Mouse (Mus musculus): ENCODE measurements around the gene Gpr39. TPM values are rescaled to one million over a fixed set of nuclear protein-coding genes. Genes with fewer than 3 reads are reported as not detected.
A peak's percentile ranks its signal among the peaks of the same experiment; 100 is the strongest.

The Gpr39 gene
- polyA plus RNA-seq, 1 experiment from 2014 or later = not detected

DNA sequence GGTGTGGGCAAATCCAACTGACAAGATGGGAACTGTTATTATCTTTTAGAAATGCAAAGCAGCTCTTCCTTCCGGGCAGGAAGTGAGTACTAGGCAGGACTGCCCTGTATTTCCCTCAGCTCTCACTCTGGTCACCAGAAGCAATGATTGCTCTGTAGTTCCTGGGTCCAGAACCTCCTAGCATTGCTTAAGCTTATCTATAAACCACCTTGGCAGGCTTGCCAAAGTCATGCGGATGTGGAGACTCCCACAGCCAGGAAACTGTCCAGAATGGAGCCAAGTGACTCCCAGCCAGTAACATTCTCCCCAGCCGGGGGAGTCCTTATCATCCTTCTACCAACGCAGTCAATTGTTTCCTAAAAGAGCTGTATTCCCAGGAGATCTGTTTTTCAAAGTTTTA is 13.7 kb upstream of the Gpr39 start:
- Histone ChIP-seq H3K9ac (no peak overlapping the region), H3K4me3 (no peak overlapping the region), H3K36me3 (replicated peaks) (no peaks in the 10 kb centered on the region), H3K27me3 (replicated peaks) (no peaks in the 10 kb centered on the region), H3K4me1 (no peaks in the 10 kb centered on the region), H3K9me3 (no peaks in the 10 kb centered on the region), H3K27ac (no peak overlapping the region), H3K4me2 (no peak overlapping the region)
- 73% methylated on average over 4 of the region's 4 CpGs for WGBS
- no peak for ATAC-seq (replicated peaks)

DNA sequence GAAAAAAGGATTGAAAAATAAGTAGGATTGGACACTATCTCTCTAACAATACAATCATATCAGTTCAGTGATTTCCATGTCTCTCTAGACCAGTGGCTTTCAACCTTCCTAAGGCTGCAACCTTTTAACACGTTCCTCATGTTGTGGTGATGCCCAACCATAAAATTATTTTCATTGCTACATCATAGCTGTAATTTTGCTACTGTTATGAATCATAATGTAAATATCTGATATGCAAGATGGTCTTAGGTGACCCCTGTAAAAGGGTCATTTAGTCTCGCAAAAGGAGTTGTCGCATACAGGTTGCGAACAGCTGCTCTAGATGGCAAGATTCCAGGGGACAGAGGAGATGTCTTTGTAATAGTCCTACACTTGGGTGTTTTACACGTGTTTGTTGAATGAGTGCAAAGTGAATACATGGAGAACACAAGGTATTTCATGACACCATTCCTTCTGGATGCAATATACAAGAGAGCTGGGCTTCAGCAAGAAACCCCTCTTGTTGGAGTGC is 11.6 kb upstream of the Gpr39 start:
- 79% methylated on average over 5 of the region's 5 CpGs for WGBS
- Histone ChIP-seq H3K4me1 (no peaks in the 10 kb centered on the region), H3K36me3 (replicated peaks) (no peaks in the 10 kb centered on the region), H3K4me2 (no peak overlapping the region), H3K27ac (no peak overlapping the region), H3K27me3 (replicated peaks) (no peaks in the 10 kb centered on the region), H3K9me3 (no peaks in the 10 kb centered on the region), H3K4me3 (no peak overlapping the region), H3K9ac (no peak overlapping the region)
- no peak for ATAC-seq (replicated peaks)

DNA sequence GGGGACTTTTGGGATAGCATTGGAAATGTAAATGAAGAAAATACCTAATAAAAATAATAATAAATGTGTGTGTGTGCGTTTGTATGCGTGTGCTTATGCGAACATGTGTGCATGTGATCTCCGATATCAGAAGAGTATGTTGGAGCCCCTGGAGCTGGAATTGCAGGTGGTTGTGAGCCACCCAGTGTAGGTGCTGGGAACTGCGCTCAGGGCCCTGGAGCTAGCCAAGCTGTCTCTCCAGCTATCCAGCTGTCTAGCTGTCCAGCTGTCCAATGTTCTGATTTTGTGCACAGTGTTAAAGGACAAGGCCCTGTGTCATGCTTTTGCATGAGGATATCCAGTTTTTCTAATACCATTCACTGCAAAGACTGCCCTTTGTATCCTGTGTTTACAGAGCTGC is 7.8 kb upstream of the Gpr39 start:
- H3K9me3 ChIP-seq = no peaks in the 10 kb centered on the region
- 80% methylated on average over 5 of the region's 5 CpGs for WGBS
- no peak for ATAC-seq (replicated peaks)
- H3K36me3 ChIP-seq (replicated peaks) = no peaks in the 10 kb centered on the region
- H3K4me1 ChIP-seq = no peaks in the 10 kb centered on the region
- no peak overlapping the region for H3K9ac ChIP-seq
- H3K4me2 ChIP-seq = no peak overlapping the region
- H3K27ac ChIP-seq = no peak overlapping the region
- H3K4me3 ChIP-seq = no peak overlapping the region
- no peaks in the 10 kb centered on the region for H3K27me3 ChIP-seq (replicated peaks)

DNA sequence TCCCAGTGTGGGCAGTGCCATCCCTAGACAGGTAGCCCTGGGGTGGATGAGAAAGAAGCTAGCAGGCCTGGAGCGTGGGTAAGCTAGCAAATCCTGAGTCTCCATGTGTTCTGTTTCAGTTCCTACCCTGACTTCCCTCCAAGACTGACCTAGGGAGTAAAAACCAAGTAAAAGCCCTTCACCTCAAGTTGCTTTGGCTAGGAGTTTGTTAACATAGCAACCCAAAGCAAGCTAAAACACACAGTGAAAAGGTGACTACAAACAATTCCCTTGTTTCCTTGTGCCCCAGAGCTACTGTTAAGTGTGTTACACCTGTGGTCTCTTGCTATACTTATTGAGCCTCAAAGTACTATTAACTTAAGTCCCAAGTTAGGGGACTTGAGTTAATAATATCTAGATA is 1.6 kb upstream of the Gpr39 start:
- Histone ChIP-seq H3K4me2 (no peak overlapping the region), H3K9ac (no peak overlapping the region), H3K4me3 (no peak overlapping the region), H3K9me3 (no peaks in the 10 kb centered on the region), H3K4me1 (no peaks in the 10 kb centered on the region), H3K36me3 (replicated peaks) (no peaks in the 10 kb centered on the region), H3K27ac (no peak overlapping the region), H3K27me3 (replicated peaks) (no peaks in the 10 kb centered on the region)
- no peak for ATAC-seq (replicated peaks)
- WGBS = 88% methylated on average over 1 of the region's 1 CpGs

DNA sequence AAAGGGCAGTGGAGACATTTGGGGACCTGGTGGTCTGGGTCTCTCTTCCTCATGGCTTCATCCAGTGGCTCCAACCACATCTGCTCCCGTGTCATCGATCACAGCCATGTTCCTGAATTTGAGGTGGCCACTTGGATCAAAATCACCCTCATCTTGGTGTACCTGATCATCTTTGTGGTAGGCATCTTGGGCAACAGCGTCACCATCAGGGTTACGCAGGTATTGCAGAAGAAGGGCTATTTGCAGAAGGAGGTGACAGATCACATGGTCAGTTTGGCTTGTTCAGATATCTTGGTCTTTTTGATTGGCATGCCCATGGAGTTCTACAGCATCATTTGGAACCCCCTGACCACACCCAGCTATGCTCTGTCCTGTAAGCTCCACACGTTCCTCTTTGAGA is 491 bp downstream of the Gpr39 start:
- H3K4me2 ChIP-seq = no peak overlapping the region
- no peak overlapping the region for H3K9ac ChIP-seq
- H3K36me3 ChIP-seq (replicated peaks) = no peaks in the 10 kb centered on the region
- H3K27ac ChIP-seq = no peak overlapping the region
- no peak overlapping the region for H3K4me3 ChIP-seq
- no peaks in the 10 kb centered on the region for H3K9me3 ChIP-seq
- ATAC-seq (replicated peaks) = no peak
- H3K4me1 ChIP-seq = no peaks in the 10 kb centered on the region
- H3K27me3 ChIP-seq (replicated peaks) = no peaks in the 10 kb centered on the region
- WGBS = 90% methylated on average over 5 of the region's 5 CpGs

DNA sequence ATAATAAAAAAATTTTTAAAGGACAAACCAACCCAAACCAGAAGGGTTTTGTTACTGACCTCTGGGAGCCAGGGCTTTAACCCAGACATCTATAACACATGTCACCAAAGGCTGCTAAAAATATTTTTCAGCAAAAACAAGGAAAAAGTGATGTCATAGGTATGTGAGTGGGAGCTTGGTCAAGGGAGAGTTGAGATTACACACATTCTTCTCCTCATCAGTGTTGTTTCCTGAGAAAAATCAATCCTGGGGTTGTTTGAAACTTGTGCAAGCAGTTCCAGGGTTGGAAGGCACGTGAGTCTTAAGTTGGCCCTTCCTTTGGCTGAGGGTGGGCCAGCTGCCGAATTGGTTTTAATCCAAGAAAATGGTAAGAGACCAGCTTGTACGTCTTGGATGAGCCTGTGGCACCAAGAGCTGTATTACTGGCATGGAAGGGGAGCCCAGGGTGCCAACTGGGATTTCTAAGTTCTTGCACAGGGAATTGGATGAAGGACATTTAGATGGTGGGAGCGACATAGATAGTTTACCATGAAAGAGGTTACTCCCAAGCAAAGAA is 2.8 kb downstream of the Gpr39 start:
- no peak for ATAC-seq (replicated peaks)
- H3K9me3 ChIP-seq = no peaks in the 10 kb centered on the region
- no peak overlapping the region for H3K4me2 ChIP-seq
- no peak overlapping the region for H3K9ac ChIP-seq
- no peaks in the 10 kb centered on the region for H3K4me1 ChIP-seq
- WGBS = 88% methylated on average over 4 of the region's 4 CpGs
- no peaks in the 10 kb centered on the region for H3K36me3 ChIP-seq (replicated peaks)
- no peaks in the 10 kb centered on the region for H3K27me3 ChIP-seq (replicated peaks)
- no peak overlapping the region for H3K27ac ChIP-seq
- H3K4me3 ChIP-seq = no peak overlapping the region

DNA sequence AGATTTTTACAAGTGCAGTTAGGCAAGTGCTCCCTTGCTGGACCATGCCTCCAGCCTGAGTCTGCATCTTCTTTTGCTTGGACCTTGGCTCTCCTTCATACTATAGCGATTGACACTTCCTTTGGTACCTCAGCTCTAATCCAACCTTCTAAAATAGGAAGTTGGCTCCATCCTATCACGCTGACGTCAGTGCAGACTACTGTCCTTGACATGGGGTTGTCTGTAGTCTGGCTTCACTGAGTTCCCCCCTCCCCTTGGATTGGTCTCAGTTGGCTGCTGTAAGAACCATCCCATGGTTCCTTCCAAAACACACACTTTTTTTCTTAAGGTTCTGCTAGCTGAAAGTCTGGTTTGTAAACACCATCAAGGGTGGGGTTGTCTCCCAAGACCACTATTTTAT is 7.6 kb downstream of the Gpr39 start:
- ATAC-seq (replicated peaks) = no peak
- H3K9ac ChIP-seq = no peak overlapping the region
- H3K4me1 ChIP-seq = no peaks in the 10 kb centered on the region
- no peaks in the 10 kb centered on the region for H3K27me3 ChIP-seq (replicated peaks)
- 92% methylated on average over 3 of the region's 3 CpGs for WGBS
- H3K9me3 ChIP-seq = no peaks in the 10 kb centered on the region
- H3K4me2 ChIP-seq = no peak overlapping the region
- H3K36me3 ChIP-seq (replicated peaks) = no peaks in the 10 kb centered on the region
- no peak overlapping the region for H3K4me3 ChIP-seq
- H3K27ac ChIP-seq = no peak overlapping the region

DNA sequence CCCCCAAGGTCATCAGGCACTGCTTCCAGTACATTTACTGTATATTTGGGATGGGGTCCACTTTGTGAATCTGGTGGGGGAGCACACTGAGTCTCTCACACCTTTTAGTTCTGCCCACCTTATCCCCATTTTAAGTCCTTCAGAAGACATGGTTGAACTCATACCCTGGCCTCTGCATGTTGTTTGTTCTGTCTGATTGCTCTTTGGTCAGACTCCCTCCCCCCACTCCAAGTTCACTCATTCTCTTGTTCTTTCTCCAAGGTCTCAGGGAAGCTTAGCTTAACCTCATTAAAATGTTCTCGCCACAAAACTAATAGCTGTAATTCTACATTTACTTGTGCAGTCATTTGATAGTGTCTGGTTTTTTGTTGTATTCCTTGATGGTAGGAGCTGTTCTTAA is 8.5 kb downstream of the Gpr39 start:
- Histone ChIP-seq H3K36me3 (replicated peaks) (no peaks in the 10 kb centered on the region), H3K4me2 (no peak overlapping the region), H3K27ac (no peak overlapping the region), H3K9ac (no peak overlapping the region), H3K9me3 (no peaks in the 10 kb centered on the region), H3K27me3 (replicated peaks) (no peaks in the 10 kb centered on the region), H3K4me1 (no peaks in the 10 kb centered on the region), H3K4me3 (no peak overlapping the region)
- ATAC-seq (replicated peaks) = no peak
- WGBS = 69% methylated on average over 1 of the region's 1 CpGs

DNA sequence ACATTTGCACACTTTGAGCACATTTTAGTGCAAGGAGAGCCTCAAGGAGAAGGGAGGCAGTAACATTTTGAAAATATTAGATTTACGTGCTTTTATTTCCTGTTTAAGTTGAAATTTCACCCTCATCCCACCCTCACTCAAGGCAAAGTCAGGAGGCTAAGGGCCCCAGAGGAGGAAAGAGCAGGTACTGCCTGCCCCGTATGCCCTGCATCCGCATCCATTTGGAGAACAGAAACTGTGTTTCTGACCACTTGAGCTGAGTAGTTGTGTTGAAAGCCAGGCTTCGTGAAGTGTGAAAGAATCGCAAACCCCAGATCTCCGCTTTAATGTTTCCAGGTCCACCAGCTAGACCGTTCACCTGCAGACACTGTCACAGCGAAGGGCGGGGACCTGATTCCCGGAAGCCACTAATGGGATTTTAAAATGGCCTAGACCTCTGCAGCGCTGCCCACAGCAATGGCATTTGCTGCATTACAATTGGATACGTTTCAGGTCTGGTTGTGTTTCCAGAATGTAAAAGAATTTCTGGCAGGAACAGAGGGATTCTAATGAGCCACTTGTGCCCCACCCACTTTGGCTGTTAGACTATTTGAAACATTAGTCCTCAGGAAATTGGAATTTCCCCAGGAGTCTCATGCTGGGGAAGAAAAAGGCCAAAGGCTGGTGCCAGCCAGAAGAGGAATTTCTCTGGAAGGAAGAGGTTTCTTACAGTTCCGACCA is 11.1 kb downstream of the Gpr39 start:
- Histone ChIP-seq H3K4me1 (no peaks in the 10 kb centered on the region), H3K4me2 (no peak overlapping the region), H3K27me3 (replicated peaks) (no peaks in the 10 kb centered on the region), H3K9me3 (no peaks in the 10 kb centered on the region), H3K4me3 (no peak overlapping the region), H3K36me3 (replicated peaks) (no peaks in the 10 kb centered on the region), H3K9ac (no peak overlapping the region), H3K27ac (no peak overlapping the region)
- ATAC-seq (replicated peaks) = no peak
- 81% methylated on average over 13 of the region's 13 CpGs for WGBS

DNA sequence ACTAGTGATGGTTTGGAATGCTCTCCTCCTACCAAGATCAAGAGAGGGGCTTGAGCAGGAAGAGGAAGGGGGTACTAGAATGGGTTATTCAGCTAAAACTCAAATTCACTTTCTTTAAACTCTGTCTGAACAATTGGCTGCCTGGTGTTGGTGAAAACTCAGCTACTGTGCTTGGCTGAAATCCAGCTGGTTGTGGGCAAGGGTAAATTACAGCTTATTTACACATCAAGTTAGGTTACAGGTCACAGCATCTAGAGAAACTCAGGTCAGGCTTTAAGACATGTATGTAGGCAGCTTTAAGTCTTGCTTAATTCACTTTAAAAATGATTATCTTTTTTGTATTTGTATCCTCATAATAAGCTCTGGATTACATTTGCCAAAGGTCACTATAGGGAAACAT is 16.7 kb downstream of the Gpr39 start:
- ATAC-seq (replicated peaks) = no peak
- H3K27me3 ChIP-seq (replicated peaks) = no peaks in the 10 kb centered on the region
- no peak overlapping the region for H3K4me2 ChIP-seq
- H3K36me3 ChIP-seq (replicated peaks) = no peaks in the 10 kb centered on the region
- H3K9ac ChIP-seq = no peak overlapping the region
- H3K4me3 ChIP-seq = no peak overlapping the region
- no peak overlapping the region for H3K27ac ChIP-seq
- no peaks in the 10 kb centered on the region for H3K4me1 ChIP-seq
- H3K9me3 ChIP-seq = no peaks in the 10 kb centered on the region

DNA sequence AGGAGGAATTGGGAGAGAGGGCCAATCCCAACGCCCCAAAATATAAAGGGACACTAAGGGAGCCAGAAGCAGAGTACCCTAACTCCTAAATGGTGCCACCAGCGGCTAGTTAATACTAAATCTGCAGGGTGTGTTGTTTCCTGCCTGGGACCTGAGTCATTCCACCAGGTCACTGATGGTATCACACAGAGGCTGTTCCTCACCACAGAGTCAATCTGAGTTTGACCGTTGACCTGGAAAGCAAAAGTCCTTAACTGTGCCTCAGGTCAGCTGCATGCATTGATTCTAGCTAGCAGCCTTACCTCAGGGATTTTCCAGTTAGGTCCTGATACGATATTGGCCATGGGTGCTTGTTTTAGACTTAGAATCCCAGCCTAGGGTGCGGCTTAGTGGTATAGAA is 17.5 kb downstream of the Gpr39 start:
- Histone ChIP-seq H3K4me3 (no peak overlapping the region), H3K4me1 (no peaks in the 10 kb centered on the region), H3K4me2 (no peak overlapping the region), H3K9me3 (no peaks in the 10 kb centered on the region), H3K27me3 (replicated peaks) (no peaks in the 10 kb centered on the region), H3K27ac (no peak overlapping the region), H3K9ac (no peak overlapping the region), H3K36me3 (replicated peaks) (no peaks in the 10 kb centered on the region)
- 84% methylated on average over 5 of the region's 5 CpGs for WGBS
- ATAC-seq (replicated peaks) = no peak

DNA sequence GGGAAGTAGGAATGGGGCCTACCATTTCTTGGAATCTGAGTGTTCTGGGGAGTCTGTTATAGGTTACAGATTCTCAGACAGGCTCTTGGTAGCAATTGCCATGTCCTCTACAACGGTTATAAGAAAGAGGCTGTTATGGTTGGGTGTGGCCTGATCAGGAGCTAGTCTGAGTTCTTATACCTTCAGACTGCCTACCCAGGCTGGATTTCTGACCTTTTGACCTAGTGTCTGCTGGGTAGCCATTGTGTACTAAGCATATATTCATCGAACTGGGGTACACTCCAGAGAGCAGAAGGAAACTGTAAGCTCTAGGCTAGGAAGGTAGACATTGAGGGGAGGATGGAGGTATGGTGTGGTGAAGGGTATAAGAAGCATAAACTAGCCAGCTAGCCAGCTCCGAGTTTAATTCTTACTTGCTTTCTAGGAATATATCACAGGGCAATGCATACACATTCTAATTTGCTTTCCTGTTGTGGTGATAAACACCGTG is 24.4 kb downstream of the Gpr39 start:
- Histone ChIP-seq H3K4me2 (no peak overlapping the region), H3K4me3 (no peak overlapping the region), H3K27ac (no peak overlapping the region), H3K9ac (no peak overlapping the region), H3K27me3 (replicated peaks) (no peaks in the 10 kb centered on the region), H3K36me3 (replicated peaks) (no peaks in the 10 kb centered on the region), H3K9me3 (no peaks in the 10 kb centered on the region), H3K4me1 (peaks cover 4% of the 10 kb centered on the region)
- 0 out of 2 replicates have a peak, but pooled peaks have one; percentile 25 for ATAC-seq (replicated peaks)
- 78% methylated on average over 4 of the region's 4 CpGs for WGBS

DNA sequence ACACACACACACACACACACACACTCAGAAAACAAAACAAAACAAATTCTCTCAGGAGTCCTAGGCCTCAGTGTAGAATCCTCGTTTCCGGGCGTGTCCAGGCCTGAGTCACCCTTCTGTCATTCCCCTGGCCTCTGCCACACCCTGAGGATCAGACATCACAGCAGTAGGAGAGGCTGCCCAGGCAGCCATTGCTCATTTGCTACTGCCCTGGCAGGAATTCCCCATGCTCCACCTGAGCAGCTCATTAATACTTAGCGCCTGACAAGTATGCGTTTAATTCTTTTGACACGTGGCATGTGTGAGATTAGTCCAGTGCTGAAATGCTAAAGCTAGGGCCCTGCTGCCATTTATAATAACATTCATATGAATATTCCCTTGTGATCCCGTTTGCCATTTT is 25.0 kb downstream of the Gpr39 start:
- peak; percentile 84 for ATAC-seq (replicated peaks)
- H3K4me1 ChIP-seq = peaks cover 4% of the 10 kb centered on the region
- no peak overlapping the region for H3K27ac ChIP-seq
- no peaks in the 10 kb centered on the region for H3K9me3 ChIP-seq
- no peaks in the 10 kb centered on the region for H3K36me3 ChIP-seq (replicated peaks)
- no peak overlapping the region for H3K4me2 ChIP-seq
- no peak overlapping the region for H3K4me3 ChIP-seq
- WGBS = 47% methylated on average over 7 of the region's 7 CpGs
- H3K9ac ChIP-seq = no peak overlapping the region
- H3K27me3 ChIP-seq (replicated peaks) = no peaks in the 10 kb centered on the region

Data from midbrain, embryonic 15.5 days (tissue).